In the genomic region with DNA sequence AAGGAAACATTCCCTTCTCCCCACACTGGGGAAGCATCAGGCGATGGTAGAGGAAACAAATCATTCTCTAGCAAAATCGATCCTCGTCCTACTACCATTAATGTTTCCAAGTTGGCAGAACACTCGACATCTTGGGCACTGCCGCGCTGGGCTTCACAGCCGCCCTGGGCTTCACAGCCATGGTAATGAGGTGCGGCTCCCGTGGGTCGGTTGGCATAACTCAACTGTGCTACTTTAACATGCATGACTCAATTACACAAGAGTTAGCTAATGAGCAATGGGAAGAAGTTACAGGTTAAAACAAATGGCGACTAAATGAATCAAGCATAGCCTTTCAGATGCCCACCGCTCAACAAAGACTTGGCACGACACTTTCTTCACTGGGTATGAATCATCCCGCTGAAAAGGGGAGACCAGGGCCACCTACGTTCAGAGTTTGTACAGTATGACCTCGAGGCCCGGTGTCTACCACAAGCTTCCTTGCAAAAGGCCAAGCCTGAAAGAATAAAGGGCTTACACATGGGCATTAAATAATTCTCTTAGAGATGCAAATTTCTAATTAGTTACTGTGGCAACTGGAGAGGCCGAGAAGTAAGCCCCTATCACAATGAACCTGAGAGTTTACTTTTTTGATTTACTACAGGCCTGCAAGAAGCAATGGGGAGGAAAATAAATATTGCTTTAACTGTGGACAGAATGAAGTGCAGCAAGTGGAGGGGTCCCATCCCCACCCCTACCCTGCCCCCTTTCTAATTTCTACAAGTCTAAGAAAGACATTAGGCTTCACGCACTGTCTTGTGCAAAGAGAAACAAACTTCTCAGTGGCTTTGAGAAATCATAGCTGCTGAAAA, we compare ENCODE assay signal across 25 mouse cellular contexts. TPM values are rescaled to one million over a fixed set of nuclear protein-coding genes. Genes with fewer than 3 reads are reported as not detected.
DNase-seq lines count a peak whose midpoint lies in the region; ATAC-seq lines count a peak whose summit lies in the region.
"Had no signal": no experiment of that assay in that cellular context is flagged by ENCODE, and none has a peak within 500 bp of the region (broad histone marks: within the 10 kb centered on the region; RNA-seq: fewer than 3 reads in every experiment).

No protein-coding gene starts in this region.

- peaks cover 3% of the 10 kb centered on the region; the same call in 1 of the 2 replicates for H3K4me1 ChIP-seq in forebrain, embryonic 11.5 days (replicated peaks; ENCODE audit: control insufficient read depth, insufficient read depth, low read length)
- peaks cover 9% of the 10 kb centered on the region for H3K4me1 ChIP-seq in forebrain, embryonic 10.5 days
- H3K4me1 ChIP-seq in forebrain, embryonic 15.5 days: peaks cover 12% of the 10 kb centered on the region
- H3K4me1 ChIP-seq in midbrain, embryonic 14.5 days (ENCODE audit: control insufficient read depth, insufficient read depth, low read length): no peaks in the 10 kb centered on the region; the same call in 1 of the 2 replicates

- WGBS in forebrain, embryonic 11.5 days: 56% methylated on average over 19 of the region's 19 CpGs
- WGBS in forebrain, embryonic 10.5 days: 82% methylated on average over 19 of the region's 19 CpGs
- 17% methylated on average over 19 of the region's 19 CpGs for WGBS in forebrain, embryonic 15.5 days
- 49% methylated on average over 19 of the region's 19 CpGs for WGBS in midbrain, embryonic 14.5 days

- H3K9ac ChIP-seq in forebrain, embryonic 11.5 days (ENCODE audit: low read length): no peak overlapping the region
- H3K9ac ChIP-seq in forebrain, embryonic 15.5 days (replicated peaks): no peak overlapping the region
- H3K9ac ChIP-seq in midbrain, embryonic 14.5 days (replicated peaks; ENCODE audit: low read length): no peak overlapping the region

- H3K9me3 ChIP-seq in forebrain, embryonic 11.5 days (ENCODE audit: control insufficient read depth, low read length): no peaks in the 10 kb centered on the region
- no peaks in the 10 kb centered on the region for H3K9me3 ChIP-seq in forebrain, embryonic 10.5 days
- no peaks in the 10 kb centered on the region for H3K9me3 ChIP-seq in forebrain, embryonic 15.5 days
- no peaks in the 10 kb centered on the region for H3K9me3 ChIP-seq in midbrain, embryonic 14.5 days (ENCODE audit: control insufficient read depth, low read length)

- no peak overlapping the region for H3K4me3 ChIP-seq in forebrain, embryonic 11.5 days (ENCODE audit: low read depth, low read length)
- H3K4me3 ChIP-seq in forebrain, embryonic 10.5 days: no peak overlapping the region
- H3K4me3 ChIP-seq in forebrain, embryonic 15.5 days: no peak overlapping the region
- H3K4me3 ChIP-seq in midbrain, embryonic 14.5 days (replicated peaks; ENCODE audit: low read depth, low read length): no peak overlapping the region
- H3K4me3 ChIP-seq: heart, adult 2 months had no signal

- H3K4me2 ChIP-seq in forebrain, embryonic 11.5 days (ENCODE audit: low read depth, low read length, severe bottlenecking): no peak overlapping the region
- H3K4me2 ChIP-seq in forebrain, embryonic 15.5 days (replicated peaks): no peak overlapping the region
- H3K4me2 ChIP-seq in midbrain, embryonic 14.5 days (ENCODE audit: low read length): no peak overlapping the region
- H3K4me2 ChIP-seq: liver, embryonic 11.5 days had no signal

- no peaks in the 10 kb centered on the region for H3K36me3 ChIP-seq in forebrain, embryonic 11.5 days (ENCODE audit: control insufficient read depth, insufficient read depth, low read length)
- no peaks in the 10 kb centered on the region for H3K36me3 ChIP-seq in forebrain, embryonic 10.5 days (replicated peaks)
- H3K36me3 ChIP-seq in forebrain, embryonic 15.5 days: no peaks in the 10 kb centered on the region
- no peaks in the 10 kb centered on the region for H3K36me3 ChIP-seq in midbrain, embryonic 14.5 days (ENCODE audit: control insufficient read depth, insufficient read depth, low read length)

- H3K27ac ChIP-seq in forebrain, embryonic 11.5 days (ENCODE audit: low read depth, low read length): no peak overlapping the region
- no peak overlapping the region for H3K27ac ChIP-seq in forebrain, embryonic 10.5 days
- H3K27ac ChIP-seq in forebrain, embryonic 15.5 days (replicated peaks): no peak overlapping the region
- no peak overlapping the region for H3K27ac ChIP-seq in midbrain, embryonic 14.5 days (replicated peaks; ENCODE audit: low read depth, low read length)
- H3K27ac ChIP-seq: heart, adult 2 months had no signal

- no peak for DNase-seq in forebrain, embryonic 11.5 days (ENCODE audit: low spot score)
- DNase-seq in forebrain, embryonic 10.5 days (ENCODE audit: extremely low spot score, low spot score): no peak
- DNase-seq in ES-CJ7 (ENCODE audit: low read depth, low spot score): peak; percentile 4
- peak; percentile 40 for DNase-seq in midbrain, embryonic 14.5 days
- no peak for DNase-seq in gastrocnemius, postnatal 4 days (ENCODE audit: low spot score in 2 of 2)
- DNase-seq in kidney, adult 18-20 months: no peak
- DNase-seq in lung, postnatal 4 days: no peak
- DNase-seq: adrenal gland, postnatal 25 days; cerebellum, adult 18-20 months; gastrocnemius, postnatal 10 days; heart, adult 2 months; heart, postnatal 36 days; kidney, postnatal 4 days; layer of hippocampus, adult 9-11 months; lung, adult 2 months; right cerebral cortex, postnatal 4 days; thymus, adult 2 months had no signal

- H3K27me3 ChIP-seq in forebrain, embryonic 11.5 days (ENCODE audit: control insufficient read depth, insufficient read depth, low read length): peaks cover 6% of the 10 kb centered on the region; the same call in 1 of the 2 replicates
- peaks cover 48% of the 10 kb centered on the region for H3K27me3 ChIP-seq in forebrain, embryonic 10.5 days (ENCODE audit: poor library complexity, severe bottlenecking)
- peaks cover 13% of the 10 kb centered on the region; the same call in 1 of the 2 replicates for H3K27me3 ChIP-seq in forebrain, embryonic 15.5 days
- no peaks in the 10 kb centered on the region; the same call in 1 of the 2 replicates for H3K27me3 ChIP-seq in midbrain, embryonic 14.5 days (ENCODE audit: control insufficient read depth, insufficient read depth, low read length)

- ATAC-seq in forebrain, embryonic 11.5 days (replicated peaks; ENCODE audit: low FRiP score): peak; percentile 69
- ATAC-seq in forebrain, embryonic 15.5 days (replicated peaks): peak; percentile 88
- no peak for ATAC-seq in midbrain, embryonic 14.5 days (ENCODE audit: low FRiP score, low TSS enrichment)

RNA-seq across cellular contexts. Expression of a gene that starts 38.1 kb away (rescaled TPM):
- 23.8 and 26.8 TPM in 2 replicates for polyA plus RNA-seq in forebrain, embryonic 11.5 days (2014; fragmentation: Nextera tagmentation; extraction: Ambion mirVana)
- 2.1 and 8.1 TPM in 2 replicates for polyA plus RNA-seq in forebrain, embryonic 10.5 days (2016; fragmentation: Nextera tagmentation; extraction: Ambion mirVana)
- 0.99 and 1.6 TPM in 2 replicates for polyA plus RNA-seq in forebrain, embryonic 15.5 days (2015; fragmentation: Nextera tagmentation; extraction: Ambion mirVana)
- 1.7 and 2.0 TPM in 2 replicates for polyA plus RNA-seq in midbrain, embryonic 14.5 days (2014; fragmentation: Nextera tagmentation; extraction: Ambion mirVana)
- total RNA-seq in gastrocnemius, postnatal 4 days (2021): not detected
- total RNA-seq: adrenal gland, postnatal 25 days; gastrocnemius, postnatal 10 days; heart, adult 2 months; heart, postnatal 36 days; megakaryocyte-erythroid progenitor cell, adult 5-6 weeks had no signal
- polyA plus RNA-seq: heart, adult 2 months; heart, embryonic 14.5 days; intestine, embryonic 14.5 days; kidney, embryonic 14.5 days; limb, embryonic 11.5 days; liver, embryonic 11.5 days; stomach, embryonic 16.5 days had no signal

Comparison
In these comparisons a context has a peak if more than half of its experiments do, and no peak if none do; other contexts are left out.
1. DNase-seq: peak in ES-CJ7 (single experiment) and midbrain, embryonic 14.5 days (single experiment); none in forebrain, embryonic 11.5 days (single experiment), forebrain, embryonic 10.5 days (single experiment), gastrocnemius, postnatal 4 days (0 of 2), kidney, adult 18-20 months (single experiment) and lung, postnatal 4 days (0 of 2).